Mouse (Mus musculus): ENCODE data around the gene Olfr1391. TPM values are rescaled to one million over a fixed set of nuclear protein-coding genes. Genes with fewer than 3 reads are reported as not detected.
"Not testable (repeated sequence)": the region's sequence is repeated elsewhere in the genome, so short reads cannot be mapped to it uniquely, and the experiment has no call there.

Olfr1391 gene
- polyA plus RNA-seq (2017; shearing (Covaris generic)): not detected

GRCm38 (mm10) chr11:49322442-49322841, at the start of gene Olfr1391:
Gene Olfr1391 (plus strand): TSS chr11:49322742.
- no peak for ATAC-seq

GRCm38 (mm10) chr11:49273834-49274519, 48.6 kb upstream of the Olfr1391 start:
- no peak for ATAC-seq

GRCm38 (mm10) chr11:49278222-49278621, 44.3 kb upstream of the Olfr1391 start, which contains the start of gene Olfr1393:
Gene Olfr1393 (plus strand): TSS chr11:49278304.
- ATAC-seq: no peak

DNA sequence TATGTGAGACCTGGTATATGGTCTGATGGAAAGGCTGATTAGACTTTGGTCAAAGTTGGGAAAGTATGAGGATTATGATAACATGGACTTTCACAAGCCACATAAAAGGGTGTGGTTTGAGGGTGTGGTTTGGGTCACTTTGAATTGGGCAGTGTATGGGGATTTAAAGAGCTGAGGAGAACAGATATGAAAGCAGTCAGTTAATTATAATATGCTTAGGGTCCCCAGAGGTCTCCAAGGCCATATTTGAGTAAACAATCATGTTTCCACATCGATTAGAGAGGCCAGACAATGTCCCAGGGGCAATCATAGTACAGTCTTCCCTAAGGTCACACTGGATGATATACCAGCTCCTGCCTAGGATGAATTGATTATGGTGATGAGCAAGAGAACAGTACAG, 37.6 kb upstream of the Olfr1391 start, which contains the start of gene Olfr1392:
TSS of gene Olfr1392 (plus strand) at position 301 of the 400 bp plus-strand sequence.
- ATAC-seq: not testable (repeated sequence)

GRCm38 (mm10) chr11:49287251-49287650, 35.3 kb upstream of the Olfr1391 start:
- no peak for ATAC-seq

GRCm38 (mm10) chr11:49292777-49293176, 29.8 kb upstream of the Olfr1391 start:
- no peak for ATAC-seq

GRCm38 (mm10) chr11:49304441-49304840, 18.1 kb upstream of the Olfr1391 start, which contains the start of gene Olfr10:
Gene Olfr10 (plus strand): TSS chr11:49304741.
- no peak for ATAC-seq

DNA sequence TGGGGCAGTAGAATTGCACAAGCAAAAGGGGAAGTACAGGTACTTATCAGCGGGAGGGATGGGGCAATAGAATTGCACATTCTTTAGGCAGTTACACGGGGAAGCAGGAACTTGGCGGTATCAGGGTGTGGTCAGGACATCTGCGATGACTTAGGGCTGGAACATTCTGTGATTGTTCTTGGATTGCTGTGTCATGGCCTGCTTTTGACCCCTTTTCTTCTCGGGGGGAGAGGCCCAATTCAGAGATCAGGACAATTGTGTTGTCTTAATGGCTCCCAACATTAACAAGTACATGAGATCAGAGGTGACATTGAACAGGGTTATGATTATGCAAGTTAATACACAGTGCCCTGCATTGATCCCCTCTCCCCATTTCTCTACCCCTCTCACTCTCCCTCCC, 14.0 kb upstream of the Olfr1391 start:
- ATAC-seq: not testable (repeated sequence)

DNA sequence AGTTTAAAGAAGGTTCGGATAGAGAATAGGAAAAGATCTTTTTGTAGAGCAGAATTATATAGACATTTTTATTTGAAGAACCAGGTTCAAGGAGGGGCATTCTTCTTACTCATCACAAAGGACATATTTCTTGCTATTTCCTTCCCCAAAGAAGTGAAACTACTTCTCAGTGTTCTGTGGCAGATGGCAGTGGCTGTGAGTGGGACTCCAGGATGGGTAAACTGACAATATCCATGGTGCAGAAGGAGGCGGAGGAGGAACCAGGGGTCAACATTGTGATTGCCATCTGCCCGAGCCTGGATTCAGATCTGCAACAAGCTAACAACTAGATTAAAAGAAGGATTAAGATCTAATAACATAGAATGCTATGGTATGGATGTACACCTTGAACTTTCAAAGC, 4.2 kb downstream of the Olfr1391 start:
- no peak for ATAC-seq

DNA sequence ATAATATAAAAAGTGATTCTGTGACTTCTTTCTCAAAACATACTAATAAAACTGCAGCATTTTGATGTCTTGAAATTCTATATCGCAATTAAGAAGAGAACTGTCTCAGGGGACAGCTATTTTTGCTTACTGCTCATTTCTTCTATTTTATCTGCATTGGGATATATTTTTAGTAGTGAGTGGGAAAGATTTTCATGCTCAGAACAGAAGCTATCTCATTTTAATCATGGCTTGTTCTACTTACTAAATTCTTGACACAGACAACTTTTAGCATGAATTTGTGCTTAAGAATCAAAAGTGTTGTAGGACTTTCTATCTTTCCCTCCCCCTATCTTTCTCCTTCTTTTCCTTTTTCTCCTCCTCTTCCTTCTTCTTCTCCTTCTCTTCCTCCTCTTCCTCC, 7.1 kb downstream of the Olfr1391 start:
- no peak for ATAC-seq

GRCm38 (mm10) chr11:49334888-49335287, 12.3 kb downstream of the Olfr1391 start, which contains the start of gene Olfr1390:
Gene Olfr1390 (plus strand): TSS chr11:49335188.
- ATAC-seq: no peak

GRCm38 (mm10) chr11:49337150-49337832, 14.7 kb downstream of the Olfr1391 start:
- no peak for ATAC-seq

Other genes starting within 250 kb of the Olfr1391 start
- 100 to 1,000 TPM; 473 to 495 TPM for gene Ifi47, start 246.2 kb upstream of the Olfr1391 start, polyA plus RNA-seq (2017; shearing (Covaris generic))
- gene Olfr1396, start 207.9 kb upstream of the Olfr1391 start, polyA plus RNA-seq (2017; shearing (Covaris generic)): under 1 TPM; 0.35 to 0.47 TPM
- gene Olfr1395, start 180.5 kb upstream of the Olfr1391 start, polyA plus RNA-seq (2017; shearing (Covaris generic)): not detected
- gene Olfr1394, start 168.4 kb upstream of the Olfr1391 start, polyA plus RNA-seq (2017; shearing (Covaris generic)): not detected
- under 1 TPM in 1 of 2 experiments, not detected in 1; 0.35 TPM for gene Btnl9, start 135.6 kb upstream of the Olfr1391 start, polyA plus RNA-seq (2017; shearing (Covaris generic))
- gene Zfp62, start 119.5 kb upstream of the Olfr1391 start, polyA plus RNA-seq (2017; shearing (Covaris generic)): 10 to 100 TPM; 60.2 to 62.0 TPM
- gene Mgat1, start 78.6 kb upstream of the Olfr1391 start, polyA plus RNA-seq (2017; shearing (Covaris generic)): 100 to 1,000 TPM in 1 of 2 experiments, 10 to 100 TPM in 1; 70.9 to 106 TPM
- gene Olfr1393, start 44.4 kb upstream of the Olfr1391 start, polyA plus RNA-seq (2017; shearing (Covaris generic)): under 1 TPM in 1 of 2 experiments, not detected in 1; 0.28 TPM
- gene Olfr1392, start 37.5 kb upstream of the Olfr1391 start, polyA plus RNA-seq (2017; shearing (Covaris generic)): not detected
- gene Olfr10, start 18.0 kb upstream of the Olfr1391 start, polyA plus RNA-seq (2017; shearing (Covaris generic)): not detected
- not detected for gene Olfr1390, start 12.4 kb downstream of the Olfr1391 start, polyA plus RNA-seq (2017; shearing (Covaris generic))
- gene Olfr1389, start 100.3 kb downstream of the Olfr1391 start, polyA plus RNA-seq (2017; shearing (Covaris generic)): not detected
- not detected for gene Olfr1388, start 113.9 kb downstream of the Olfr1391 start, polyA plus RNA-seq (2017; shearing (Covaris generic))
- gene Olfr1387, start 132.6 kb downstream of the Olfr1391 start, polyA plus RNA-seq (2017; shearing (Covaris generic)): not detected
- gene Olfr1386, start 142.3 kb downstream of the Olfr1391 start, polyA plus RNA-seq (2017; shearing (Covaris generic)): not detected
- not detected for gene Olfr1385, start 166.3 kb downstream of the Olfr1391 start, polyA plus RNA-seq (2017; shearing (Covaris generic))
- not detected for gene Olfr1384, start 184.0 kb downstream of the Olfr1391 start, polyA plus RNA-seq (2017; shearing (Covaris generic))
- gene Olfr1383, start 196.9 kb downstream of the Olfr1391 start, polyA plus RNA-seq (2017; shearing (Covaris generic)): not detected
- gene Olfr1382, start 205.5 kb downstream of the Olfr1391 start, polyA plus RNA-seq (2017; shearing (Covaris generic)): not detected
- under 1 TPM in 1 of 2 experiments, not detected in 1; 0.08 TPM for gene Olfr1381, start 220.7 kb downstream of the Olfr1391 start, polyA plus RNA-seq (2017; shearing (Covaris generic))
- gene Olfr1380, start 234.1 kb downstream of the Olfr1391 start, polyA plus RNA-seq (2017; shearing (Covaris generic)): not detected